Mouse (Mus musculus): ENCODE results near the gene Krtap4-7.
"Not testable (repeated sequence)": the region's sequence is repeated elsewhere in the genome, so short reads cannot be mapped to it uniquely, and the experiment has no call there.

The Krtap4-7 gene

GRCm38 (mm10) chr11:99643635-99644139 lies at the start of gene Krtap4-7:
Krtap4-7 (minus strand) TSS chr11:99644089.
- not testable (repeated sequence) for DNase-seq (ENCODE audit: low spot score)

DNA sequence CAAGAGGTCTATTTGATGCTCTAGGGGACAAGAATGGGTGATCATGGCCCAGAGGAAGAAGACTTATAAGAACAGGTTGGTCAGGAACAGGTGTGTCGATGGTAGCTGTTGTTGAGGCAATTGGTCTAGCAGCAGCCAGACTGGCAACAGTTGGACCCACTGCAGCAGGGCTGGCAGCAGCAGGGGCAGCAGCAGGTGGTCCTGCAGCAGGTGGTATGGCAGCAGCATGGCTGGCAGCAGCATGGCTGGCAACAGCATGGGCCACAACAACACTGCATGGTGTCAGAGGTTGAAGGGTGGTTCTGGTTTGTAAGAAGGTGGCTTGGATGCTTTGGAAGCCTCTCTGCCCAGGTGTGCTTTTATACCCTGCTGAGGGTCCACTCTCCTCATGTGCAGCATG lies 46.6 kb upstream of the Krtap4-7 start, which contains the start of gene Gm14190:
Gene Gm14190 (minus strand): TSS at position 278 of the 400 bp plus-strand sequence.
- no peak for DNase-seq (ENCODE audit: low spot score)

GRCm38 (mm10) chr11:99685235-99685634 lies 41.3 kb upstream of the Krtap4-7 start:
- not testable (repeated sequence) for DNase-seq (ENCODE audit: low spot score)

DNA sequence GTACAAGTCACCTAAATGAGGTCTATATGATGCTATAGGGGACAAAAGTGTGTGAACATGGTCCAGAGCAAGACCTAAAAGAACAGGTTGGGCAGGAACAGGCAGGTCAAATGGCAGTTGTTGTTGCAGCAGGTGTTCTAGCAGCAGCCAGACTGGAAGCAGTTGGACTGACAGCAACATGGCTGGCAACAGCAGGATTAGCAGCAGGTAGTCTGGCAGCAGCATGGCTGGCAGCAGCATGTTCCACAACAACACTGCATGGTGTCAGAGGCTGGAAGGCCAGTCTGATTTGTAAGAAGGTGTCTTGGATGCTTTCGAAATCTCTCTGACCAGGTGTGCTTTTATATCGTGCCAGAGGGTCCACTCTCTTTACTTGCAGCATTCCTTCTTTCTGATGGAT lies 39.6 kb upstream of the Krtap4-7 start:
- DNase-seq (ENCODE audit: low spot score), result no peak

GRCm38 (mm10) chr11:99665860-99666259 lies 22.0 kb upstream of the Krtap4-7 start, which contains the start of gene Krtap4-6:
Krtap4-6 (minus strand) TSS chr11:99665960.
- DNase-seq (ENCODE audit: low spot score), result no peak

GRCm38 (mm10) chr11:99662802-99663201 lies 18.9 kb upstream of the Krtap4-7 start:
- DNase-seq (ENCODE audit: low spot score), result no peak

GRCm38 (mm10) chr11:99659256-99659655 lies 15.4 kb upstream of the Krtap4-7 start:
- DNase-seq (ENCODE audit: low spot score), result no peak

DNA sequence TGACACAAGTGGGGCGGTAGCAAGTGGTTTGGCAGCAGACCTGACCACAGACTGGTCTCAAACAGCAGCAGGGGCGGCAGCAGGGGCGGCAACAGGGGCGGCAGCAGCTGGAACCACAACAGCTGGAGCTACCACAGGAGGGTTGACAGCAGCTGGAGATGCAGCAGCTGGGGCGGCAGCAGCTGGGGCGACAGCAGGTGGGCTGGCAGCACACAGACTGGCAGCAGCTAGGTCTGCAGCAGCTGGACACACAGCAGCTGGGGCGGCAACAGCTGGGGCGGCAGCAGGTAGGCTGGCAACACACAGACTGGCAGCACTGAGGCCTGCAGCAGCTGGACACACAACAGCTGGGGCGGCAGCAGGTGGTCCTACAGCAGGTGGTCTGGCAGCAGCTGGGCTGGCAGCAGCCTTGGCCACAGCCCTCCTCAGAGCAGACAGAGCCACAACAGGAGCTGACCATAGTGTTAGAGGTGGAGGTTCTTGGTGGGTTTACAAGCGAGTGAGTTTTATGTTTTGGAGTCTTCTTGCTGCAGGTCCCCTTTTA lies 14.7 kb upstream of the Krtap4-7 start, which contains the start of gene Gm11563:
Gene Gm11563 (minus strand): TSS at position 494 of the 544 bp plus-strand sequence.
- not testable (repeated sequence) for DNase-seq (ENCODE audit: low spot score)

- DNase-seq (ENCODE audit: low spot score), result no peak
Measured at GRCm38 (mm10) chr11:99657051-99657450, 13.2 kb upstream of the Krtap4-7 start.

DNA sequence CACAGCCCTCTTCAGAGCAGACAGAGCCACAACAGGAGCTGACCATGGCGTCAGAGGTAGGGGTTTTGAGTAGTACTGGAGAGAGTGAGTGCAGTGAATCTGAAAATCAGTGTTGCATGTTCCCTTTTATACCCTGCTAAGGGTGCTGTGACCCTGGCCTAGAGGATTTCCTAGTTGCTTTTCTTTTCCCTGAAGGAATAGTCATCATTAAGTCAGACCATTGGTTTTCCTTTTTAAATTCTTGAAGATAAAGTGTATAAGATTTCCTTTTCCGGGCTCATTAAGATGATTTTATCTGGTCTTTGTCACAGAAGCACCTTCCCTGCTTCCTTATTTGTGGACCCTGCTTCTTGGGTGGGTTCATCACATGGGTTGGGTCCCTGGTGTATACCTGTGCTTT lies 6.2 kb upstream of the Krtap4-7 start, which contains the start of gene Gm11555:
Gene Gm11555 (minus strand): TSS at position 101 of the 400 bp plus-strand sequence.
- no peak for DNase-seq (ENCODE audit: low spot score)

DNA sequence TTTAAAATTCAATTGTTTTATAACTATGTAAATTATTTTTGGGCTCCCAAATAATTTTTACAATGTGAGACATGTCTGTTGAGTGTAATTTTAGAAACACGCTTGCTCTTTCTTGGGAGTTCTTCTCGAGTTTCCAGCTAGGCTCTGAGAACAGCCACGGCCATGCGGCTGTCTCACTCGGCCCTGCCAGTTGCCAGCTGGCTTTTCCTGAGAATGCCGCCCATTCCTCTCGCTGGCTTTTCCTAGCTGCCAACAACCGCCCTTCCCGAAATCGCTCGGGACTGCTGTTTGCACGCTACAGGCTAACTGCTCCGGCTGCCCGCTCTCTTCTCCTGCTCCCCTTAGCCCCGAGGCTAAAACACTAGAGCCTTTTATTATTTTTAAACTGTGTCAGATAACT lies 2.6 kb upstream of the Krtap4-7 start:
- no peak for DNase-seq (ENCODE audit: low spot score)

GRCm38 (mm10) chr11:99644351-99644750 lies 462 bp upstream of the Krtap4-7 start:
- DNase-seq (ENCODE audit: low spot score), result no peak

- DNase-seq (ENCODE audit: low spot score), result no peak
Measured at GRCm38 (mm10) chr11:99640926-99641325, 3.0 kb downstream of the Krtap4-7 start.

DNA sequence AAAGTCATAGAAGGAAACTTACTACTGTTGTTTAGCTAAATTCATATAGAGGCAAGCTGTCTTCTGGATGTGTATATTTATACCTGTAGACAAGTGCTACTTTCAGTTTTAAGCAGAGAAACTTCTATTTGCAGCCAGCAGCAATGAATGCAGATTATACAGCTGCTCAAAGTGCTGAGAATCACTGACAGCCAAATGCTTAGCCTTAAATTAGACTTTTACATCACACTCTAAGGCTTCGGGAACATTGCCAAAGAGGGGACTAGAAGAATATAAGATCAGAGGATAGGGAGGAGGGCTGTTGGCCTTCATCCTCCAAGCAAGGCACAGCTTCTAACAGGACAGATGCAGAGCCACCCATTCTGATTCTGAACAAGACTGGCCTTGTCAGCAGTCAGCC lies 6.8 kb downstream of the Krtap4-7 start:
- DNase-seq (ENCODE audit: low spot score), result no peak

- no peak for DNase-seq (ENCODE audit: low spot score)
Measured at GRCm38 (mm10) chr11:99634653-99635134, 9.2 kb downstream of the Krtap4-7 start, which contains the start of gene Krtap4-2. Krtap4-2 (minus strand) TSS chr11:99635084.

DNA sequence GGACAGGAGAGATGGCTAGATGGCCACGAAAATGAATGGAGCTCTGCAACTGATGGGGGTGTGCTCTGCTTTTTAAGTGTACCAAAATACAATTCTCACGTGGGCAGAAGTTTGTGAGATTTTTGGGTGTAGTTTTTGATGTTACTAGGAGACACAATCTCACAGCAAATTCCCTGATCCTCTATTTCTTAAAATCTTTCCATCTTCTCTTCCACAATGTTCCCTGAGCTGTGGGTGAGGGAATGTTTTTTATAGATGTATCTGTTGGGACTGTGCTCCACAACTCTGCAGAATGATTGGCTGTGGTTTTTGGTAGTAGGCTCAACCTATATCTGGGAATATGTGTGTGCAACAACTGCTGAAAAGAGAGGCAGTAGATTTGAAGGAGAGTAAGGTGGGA lies 10.6 kb downstream of the Krtap4-7 start:
- no peak for DNase-seq (ENCODE audit: low spot score)

DNA sequence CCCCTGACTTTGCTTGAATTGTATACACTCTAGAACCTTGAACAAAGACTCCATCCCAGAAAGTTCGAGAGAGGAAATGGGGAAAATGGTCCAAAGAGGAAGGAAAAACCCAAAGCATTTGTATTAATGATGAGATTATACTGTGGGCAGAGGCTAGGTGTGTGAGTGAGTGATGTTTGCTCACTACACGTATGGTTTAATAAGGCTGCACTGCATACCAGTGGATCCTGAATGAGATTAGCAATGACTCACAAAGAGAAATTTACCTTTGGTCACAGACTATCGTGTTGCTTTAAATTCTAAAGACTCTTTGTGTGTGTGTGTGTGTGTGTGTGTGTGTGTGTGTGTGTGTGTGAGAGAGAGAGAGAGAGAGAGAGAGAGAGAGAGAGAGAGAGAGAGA lies 13.0 kb downstream of the Krtap4-7 start:
- no peak for DNase-seq (ENCODE audit: low spot score)

DNA sequence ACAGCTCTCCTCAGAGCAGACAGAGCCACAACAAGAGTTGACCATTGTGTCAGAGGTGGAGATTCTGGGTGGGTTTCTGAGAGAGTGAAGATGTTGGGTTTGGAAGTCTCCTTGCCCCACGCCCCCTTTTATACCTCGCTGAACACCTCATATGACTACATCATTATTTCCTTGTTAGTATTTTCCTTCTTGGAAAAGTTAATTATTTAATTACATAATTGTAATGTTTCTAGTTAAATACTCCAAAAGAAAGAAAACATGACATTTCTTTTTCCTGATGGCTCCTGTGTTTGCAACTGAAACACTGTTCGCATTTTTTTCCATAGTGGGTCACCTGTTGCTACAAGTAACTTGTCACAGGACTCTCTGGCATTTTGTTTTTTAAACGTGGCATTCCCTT lies 15.8 kb downstream of the Krtap4-7 start, which contains the start of gene Krtap4-1:
Gene Krtap4-1 (minus strand): TSS at position 101 of the 400 bp plus-strand sequence.
- DNase-seq (ENCODE audit: low spot score), result no peak

DNA sequence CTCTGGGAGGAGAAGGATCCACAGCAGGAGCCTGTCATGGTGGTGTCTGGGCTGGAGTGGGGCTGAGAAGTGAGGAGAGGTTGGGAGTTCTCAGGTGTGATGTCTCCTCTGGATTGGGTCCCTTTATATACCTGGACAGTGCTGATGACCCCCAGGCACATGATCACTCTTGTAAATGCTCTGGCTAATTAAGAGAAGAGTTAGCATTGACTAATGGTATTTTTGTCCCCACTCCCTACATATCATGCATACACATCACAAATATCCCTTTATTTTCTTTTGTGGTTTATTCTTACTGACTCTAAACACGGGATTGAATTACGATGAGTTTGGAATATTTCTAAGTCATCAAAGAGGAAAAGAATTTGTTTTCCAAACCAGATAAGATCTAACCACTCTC lies 23.6 kb downstream of the Krtap4-7 start, which contains the start of gene Gm11562:
Gene Gm11562 (minus strand): TSS at position 101 of the 400 bp plus-strand sequence.
- DNase-seq (ENCODE audit: low spot score), result no peak

DNA sequence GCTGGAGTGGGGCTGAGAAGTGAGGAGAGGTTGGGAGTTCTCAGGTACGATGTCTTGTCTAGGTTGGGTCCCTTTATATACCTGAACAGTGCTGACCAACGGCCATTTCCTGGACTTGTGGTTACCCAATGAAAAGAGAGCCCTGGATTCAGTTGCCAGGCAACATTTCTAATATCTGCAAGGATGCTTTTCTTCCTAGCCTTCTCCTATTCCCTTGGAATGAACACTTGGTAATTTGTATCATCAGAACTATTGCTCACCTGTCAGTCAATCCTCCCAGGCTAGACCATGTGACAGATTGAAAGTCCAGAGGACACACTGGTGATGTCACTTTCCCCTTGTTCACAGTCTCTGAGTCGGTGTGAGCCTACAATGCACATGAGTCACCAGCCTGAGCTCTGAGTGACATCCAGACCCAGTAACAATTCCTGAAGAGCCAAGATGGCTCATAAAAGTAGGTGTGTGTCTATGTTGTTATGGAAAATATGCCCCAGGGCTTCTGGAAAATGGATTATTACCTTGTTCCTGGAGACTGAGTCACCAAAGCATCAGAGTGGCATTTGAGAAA lies 29.0 kb downstream of the Krtap4-7 start, which contains the start of gene Krtap2-4:
Gene Krtap2-4 (minus strand): TSS at position 51 of the 568 bp plus-strand sequence.
- no peak for DNase-seq (ENCODE audit: low spot score)

- not testable (repeated sequence) for DNase-seq (ENCODE audit: low spot score)
Measured at GRCm38 (mm10) chr11:99610089-99610488, 33.8 kb downstream of the Krtap4-7 start, which contains the start of gene Gm11937. Gm11937 (minus strand) TSS chr11:99610189.

DNA sequence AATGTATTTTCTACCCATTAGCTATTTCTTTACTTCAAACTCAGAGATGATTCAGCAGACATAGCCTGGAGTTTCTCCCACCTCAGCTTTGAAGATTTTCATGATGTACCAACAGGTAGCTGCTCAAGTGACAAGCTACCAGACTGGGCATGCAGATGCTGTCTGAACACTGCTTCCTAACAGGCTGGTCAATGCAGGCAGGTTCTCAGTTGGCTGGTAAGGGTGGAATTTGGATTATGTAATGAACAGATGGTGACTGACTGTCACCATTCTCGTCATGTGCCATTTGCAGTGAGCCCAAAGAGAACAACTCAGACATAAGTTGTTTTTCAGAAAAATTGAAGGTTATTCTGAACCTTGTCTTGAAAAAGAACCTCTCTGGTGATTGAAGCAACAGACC lies 34.8 kb downstream of the Krtap4-7 start:
- DNase-seq (ENCODE audit: low spot score), result no peak

DNA sequence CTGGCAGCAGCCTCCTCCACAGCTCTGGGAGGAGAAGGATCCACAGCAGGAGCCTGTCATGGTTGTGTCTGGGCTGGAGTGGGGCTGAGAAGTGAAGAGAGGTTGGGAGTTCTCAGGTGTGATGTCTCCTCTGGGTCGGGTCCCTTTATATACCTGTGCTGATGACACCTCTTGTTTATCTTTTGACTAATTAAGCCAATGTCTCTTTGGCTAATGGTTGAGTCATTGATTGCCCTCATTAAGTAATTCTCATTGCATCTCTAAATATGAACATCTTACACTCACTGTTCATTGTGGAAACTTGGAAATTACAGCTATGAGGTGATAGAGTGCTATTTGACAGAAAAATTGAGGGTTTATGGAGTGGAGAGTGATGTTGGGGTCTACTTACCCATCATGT lies 40.7 kb downstream of the Krtap4-7 start, which contains the start of gene Gm11938:
Gene Gm11938 (minus strand): TSS at position 101 of the 400 bp plus-strand sequence.
- DNase-seq (ENCODE audit: low spot score), result not testable (repeated sequence)
